8 mouse cellular contexts compared by ENCODE assay signal in genomic region chr11:100528375-100529165, GRCm38 (mm10). TPM values are rescaled to one million over a fixed set of nuclear protein-coding genes. Genes with fewer than 3 reads are reported as not detected.
DNase-seq lines count a peak whose midpoint lies in the region; ATAC-seq and TF ChIP-seq lines count a peak whose summit lies in the region.

No protein-coding gene starts in this region.

- peaks cover 5% of the 10 kb centered on the region; the same call in 1 of the 2 replicates for H3K4me1 ChIP-seq in embryonic facial prominence, embryonic 11.5 days (ENCODE audit: control insufficient read depth, insufficient read depth, low read length)
- peaks cover 26% of the 10 kb centered on the region for H3K4me1 ChIP-seq in hindbrain, embryonic 14.5 days (replicated peaks; ENCODE audit: control insufficient read depth, insufficient read depth, low read length)
- H3K4me1 ChIP-seq in midbrain, embryonic 16.5 days (ENCODE audit: control insufficient read depth, insufficient read depth, low read length) = peaks cover 31% of the 10 kb centered on the region

- H3K27ac ChIP-seq in layer of hippocampus, adult 2 months = peak overlapping the region; percentile 93
- peak overlapping the region; percentile 7; the same call in 1 of the 2 replicates for H3K27ac ChIP-seq in embryonic facial prominence, embryonic 11.5 days (replicated peaks; ENCODE audit: low read depth, low read length)
- H3K27ac ChIP-seq in hindbrain, embryonic 14.5 days = peak overlapping the region; percentile 88
- peak overlapping the region; percentile 90 for H3K27ac ChIP-seq in midbrain, embryonic 16.5 days (ENCODE audit: low read length)

- H3K4me3 ChIP-seq in layer of hippocampus, adult 2 months = peak overlapping the region; percentile 92
- peak overlapping the region; percentile 89 for H3K4me3 ChIP-seq in embryonic facial prominence, embryonic 11.5 days (ENCODE audit: low read depth, low read length)
- peak overlapping the region; percentile 68 for H3K4me3 ChIP-seq in hindbrain, embryonic 14.5 days (replicated peaks; ENCODE audit: low read length)
- H3K4me3 ChIP-seq in midbrain, embryonic 16.5 days (ENCODE audit: low read depth, low read length) = peak overlapping the region; percentile 82

- no peaks in the 10 kb centered on the region for H3K27me3 ChIP-seq in embryonic facial prominence, embryonic 11.5 days (ENCODE audit: control insufficient read depth, insufficient read depth, low read length)
- H3K27me3 ChIP-seq in hindbrain, embryonic 14.5 days (ENCODE audit: control insufficient read depth, insufficient read depth, low read length) = no peaks in the 10 kb centered on the region
- no peaks in the 10 kb centered on the region for H3K27me3 ChIP-seq in midbrain, embryonic 16.5 days (ENCODE audit: control insufficient read depth, insufficient read depth, low read depth, low read length)

- no peak for DNase-seq in layer of hippocampus, adult 2 months (ENCODE audit: low spot score in 2 of 2)
- no peak for DNase-seq in layer of hippocampus, postnatal 36 days
- DNase-seq in embryonic facial prominence, embryonic 11.5 days (ENCODE audit: low spot score) = no peak
- DNase-seq in hindbrain, embryonic 14.5 days (ENCODE audit: low spot score) = no peak
- DNase-seq in right cerebral cortex, postnatal 25 days = no peak
- DNase-seq in ovary, postnatal 36 days (ENCODE audit: low spot score) = no peak

- peak overlapping the region; percentile 76 for H3K4me2 ChIP-seq in embryonic facial prominence, embryonic 11.5 days (ENCODE audit: low read depth, low read length)
- peak overlapping the region; percentile 83 for H3K4me2 ChIP-seq in hindbrain, embryonic 14.5 days (replicated peaks)
- H3K4me2 ChIP-seq in midbrain, embryonic 16.5 days (ENCODE audit: low read length) = peak overlapping the region; percentile 88

- 23% methylated on average over 19 of the region's 19 CpGs for WGBS in embryonic facial prominence, embryonic 11.5 days
- 24% methylated on average over 19 of the region's 19 CpGs for WGBS in hindbrain, embryonic 14.5 days
- WGBS in midbrain, embryonic 16.5 days = 23% methylated on average over 19 of the region's 19 CpGs

- H3K9ac ChIP-seq in embryonic facial prominence, embryonic 11.5 days (replicated peaks; ENCODE audit: low read length) = peak overlapping the region; percentile 43
- peak overlapping the region; percentile 65 for H3K9ac ChIP-seq in hindbrain, embryonic 14.5 days
- H3K9ac ChIP-seq in midbrain, embryonic 16.5 days (ENCODE audit: low read depth, low read length) = peak overlapping the region; percentile 72

- H3K9me3 ChIP-seq in embryonic facial prominence, embryonic 11.5 days (replicated peaks; ENCODE audit: control insufficient read depth, low read length) = no peaks in the 10 kb centered on the region
- H3K9me3 ChIP-seq in hindbrain, embryonic 14.5 days (ENCODE audit: control insufficient read depth, low read length) = no peaks in the 10 kb centered on the region
- H3K9me3 ChIP-seq in midbrain, embryonic 16.5 days (replicated peaks; ENCODE audit: control insufficient read depth, low read length, poor library complexity, severe bottlenecking) = no peaks in the 10 kb centered on the region

- ATAC-seq in embryonic facial prominence, embryonic 11.5 days (replicated peaks; ENCODE audit: insufficient number of reproducible peaks, low FRiP score, low TSS enrichment, low read depth) = no peak
- ATAC-seq in hindbrain, embryonic 14.5 days (ENCODE audit: low FRiP score) = no peak
- ATAC-seq in midbrain, embryonic 16.5 days = no peak
- no peak for ATAC-seq in megakaryocyte-erythroid progenitor cell, adult 5-6 weeks (replicated peaks; ENCODE audit: low FRiP score, low TSS enrichment, poor library complexity, severe bottlenecking)

- no peak for TF ChIP-seq CTCF in layer of hippocampus, adult 2 months (conservative IDR thresholded peaks at IDR 0.05)

- H3K36me3 ChIP-seq in embryonic facial prominence, embryonic 11.5 days (replicated peaks; ENCODE audit: control insufficient read depth, insufficient read depth, low read depth, low read length) = no peaks in the 10 kb centered on the region
- peaks cover 3% of the 10 kb centered on the region; the same call in 1 of the 2 replicates for H3K36me3 ChIP-seq in hindbrain, embryonic 14.5 days (replicated peaks; ENCODE audit: control insufficient read depth, insufficient read depth)
- no peaks in the 10 kb centered on the region for H3K36me3 ChIP-seq in midbrain, embryonic 16.5 days (ENCODE audit: control insufficient read depth, insufficient read depth, low read length)

RNA-seq across cellular contexts. Expression of gene Acly, which starts 0.8 kb away (rescaled TPM):
- 100 to 1,000 TPM; 103 to 117 TPM for total RNA-seq in layer of hippocampus, adult 2 months (2021)
- 100 to 1,000 TPM; 103 to 109 TPM for total RNA-seq in layer of hippocampus, postnatal 36 days (2021)
- polyA plus RNA-seq in embryonic facial prominence, embryonic 11.5 days (2014; fragmentation: Nextera tagmentation; extraction: Ambion mirVana) = 200 and 210 TPM in 2 replicates
- 224 and 244 TPM in 2 replicates for polyA plus RNA-seq in hindbrain, embryonic 14.5 days (2014; fragmentation: Nextera tagmentation; extraction: Ambion mirVana)
- 218 and 229 TPM in 2 replicates for polyA plus RNA-seq in midbrain, embryonic 16.5 days (2015; fragmentation: Nextera tagmentation; extraction: Ambion mirVana)
- 99.9 and 114 TPM in 2 replicates for total RNA-seq in megakaryocyte-erythroid progenitor cell, adult 5-6 weeks (2014; fragmentation: Nextera tagmentation)
- total RNA-seq in megakaryocyte-erythroid progenitor cell, adult 5-6 weeks (2017) = 90.6 and 112 TPM in 2 replicates

RNA-seq across cellular contexts. Expression of gene Ttc25, which starts 16.8 kb away (rescaled TPM):
- 1 to 10 TPM; 1.3 to 1.7 TPM for total RNA-seq in layer of hippocampus, adult 2 months (2021)
- 1 to 10 TPM in 1 of 2 experiments, under 1 TPM in 1; 0.82 to 1.3 TPM for total RNA-seq in layer of hippocampus, postnatal 36 days (2021)
- polyA plus RNA-seq in embryonic facial prominence, embryonic 11.5 days (2014; fragmentation: Nextera tagmentation; extraction: Ambion mirVana) = 0.79 and 1.4 TPM in 2 replicates
- polyA plus RNA-seq in hindbrain, embryonic 14.5 days (2014; fragmentation: Nextera tagmentation; extraction: Ambion mirVana) = 2.0 and 2.7 TPM in 2 replicates
- 2.9 and 3.5 TPM in 2 replicates for polyA plus RNA-seq in midbrain, embryonic 16.5 days (2015; fragmentation: Nextera tagmentation; extraction: Ambion mirVana)
- not detected in 2 replicates for total RNA-seq in megakaryocyte-erythroid progenitor cell, adult 5-6 weeks (2014; fragmentation: Nextera tagmentation)
- total RNA-seq in megakaryocyte-erythroid progenitor cell, adult 5-6 weeks (2017) = not detected in 2 replicates

RNA-seq across cellular contexts. Expression of gene Cnp, which starts 46.1 kb away (rescaled TPM):
- 100 to 1,000 TPM; 168 to 183 TPM for total RNA-seq in layer of hippocampus, adult 2 months (2021)
- 100 to 1,000 TPM; 246 to 256 TPM for total RNA-seq in layer of hippocampus, postnatal 36 days (2021)
- polyA plus RNA-seq in embryonic facial prominence, embryonic 11.5 days (2014; fragmentation: Nextera tagmentation; extraction: Ambion mirVana) = 20.0 and 23.6 TPM in 2 replicates
- 47.2 and 53.3 TPM in 2 replicates for polyA plus RNA-seq in hindbrain, embryonic 14.5 days (2014; fragmentation: Nextera tagmentation; extraction: Ambion mirVana)
- 46.5 and 57.8 TPM in 2 replicates for polyA plus RNA-seq in midbrain, embryonic 16.5 days (2015; fragmentation: Nextera tagmentation; extraction: Ambion mirVana)
- total RNA-seq in megakaryocyte-erythroid progenitor cell, adult 5-6 weeks (2014; fragmentation: Nextera tagmentation) = 57.0 and 60.8 TPM in 2 replicates
- 26.7 and 44.2 TPM in 2 replicates for total RNA-seq in megakaryocyte-erythroid progenitor cell, adult 5-6 weeks (2017)

RNA-seq across cellular contexts. Expression of gene Klhl11, which starts 56.0 kb away (rescaled TPM):
- 100 to 1,000 TPM; 119 to 121 TPM for total RNA-seq in layer of hippocampus, adult 2 months (2021)
- 100 to 1,000 TPM; 126 to 127 TPM for total RNA-seq in layer of hippocampus, postnatal 36 days (2021)
- 13.1 and 13.2 TPM in 2 replicates for polyA plus RNA-seq in embryonic facial prominence, embryonic 11.5 days (2014; fragmentation: Nextera tagmentation; extraction: Ambion mirVana)
- polyA plus RNA-seq in hindbrain, embryonic 14.5 days (2014; fragmentation: Nextera tagmentation; extraction: Ambion mirVana) = 15.6 and 17.7 TPM in 2 replicates
- polyA plus RNA-seq in midbrain, embryonic 16.5 days (2015; fragmentation: Nextera tagmentation; extraction: Ambion mirVana) = 10.3 and 11.0 TPM in 2 replicates
- 10.8 and 14.8 TPM in 2 replicates for total RNA-seq in megakaryocyte-erythroid progenitor cell, adult 5-6 weeks (2014; fragmentation: Nextera tagmentation)
- total RNA-seq in megakaryocyte-erythroid progenitor cell, adult 5-6 weeks (2017) = 27.9 and 40.8 TPM in 2 replicates

Comparison
In these comparisons a context has a peak if more than half of its experiments do, and no peak if none do; other contexts are left out.
1. H3K27ac ChIP-seq: peak in every context shown above with its lines; median percentile 93 in layer of hippocampus, adult 2 months; 90 in midbrain, embryonic 16.5 days; 88 in hindbrain, embryonic 14.5 days; 7 in embryonic facial prominence, embryonic 11.5 days.